Mouse (Mus musculus) ovary, postnatal 36 days (tissue): ENCODE results near the gene Banf1.
"Not testable (repeated sequence)": the region's sequence is repeated elsewhere in the genome, so short reads cannot be mapped to it uniquely, and the experiment has no call there.

ENCODE experiments used
- DNase-seq: peaks from one replicate; pipeline ENCODE4 v3.0.0; 2022; ENCODE audit warnings: low spot score, mixed read lengths

Banf1 gene

DNA sequence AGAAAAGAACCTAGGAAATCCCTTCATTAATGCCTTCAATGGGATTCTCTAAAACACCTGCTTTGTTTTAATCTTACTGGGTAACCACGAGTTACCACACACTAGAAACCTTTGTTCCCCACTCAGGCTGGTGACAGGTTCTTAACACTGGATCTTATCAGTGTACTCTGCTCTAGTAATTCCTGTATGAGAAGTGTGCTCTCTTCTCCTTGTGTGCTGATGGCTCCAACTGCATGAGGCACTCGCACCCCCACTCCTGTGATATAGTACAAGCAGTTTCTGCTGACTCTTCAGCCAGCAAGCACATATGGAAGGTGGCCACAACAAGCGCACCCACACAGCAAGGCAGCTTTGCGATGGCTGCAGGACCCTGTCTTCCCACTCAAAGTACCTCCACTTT, 7.2 kb upstream of the Banf1 start:
- DNase-seq, result no peak

DNA sequence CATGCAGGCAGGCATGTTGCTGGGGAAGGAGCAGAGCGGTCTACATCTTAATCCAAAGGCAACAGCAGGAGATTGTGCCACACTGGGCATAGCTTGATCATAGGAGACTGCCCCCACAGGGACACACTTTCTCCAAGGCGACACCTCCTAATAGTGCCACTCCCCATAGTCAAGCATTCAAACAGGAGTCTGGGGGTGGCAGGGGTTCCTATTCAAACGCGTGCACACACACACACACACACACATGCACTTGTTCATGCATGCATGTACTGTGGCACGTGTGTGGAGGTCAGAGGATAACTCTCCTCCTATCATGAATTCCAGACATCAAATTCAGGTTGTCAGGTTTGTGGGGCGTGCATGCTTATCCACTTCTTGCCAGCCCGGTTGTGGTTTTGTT, 5.8 kb upstream of the Banf1 start:
- no peak for DNase-seq

DNA sequence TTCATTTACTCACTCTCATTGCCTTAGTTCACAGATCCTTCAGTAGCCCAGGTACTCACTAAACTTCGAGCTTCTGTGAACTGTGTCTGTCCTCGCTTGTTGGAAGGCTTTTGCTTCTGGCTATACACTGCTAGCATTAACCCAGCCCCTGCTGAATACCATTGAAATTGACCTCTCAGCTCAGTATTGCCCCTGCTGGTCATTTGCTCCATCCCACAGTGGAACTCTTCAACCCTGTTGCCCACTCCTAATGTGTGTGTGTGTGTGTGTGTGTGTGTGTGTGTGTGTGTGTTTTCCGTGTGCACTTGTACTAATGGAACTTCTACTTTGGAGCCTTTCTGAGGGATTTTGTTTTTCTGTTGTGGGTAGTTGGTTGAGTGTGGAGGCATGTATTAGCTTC, 4.0 kb upstream of the Banf1 start:
- DNase-seq, result no peak

DNA sequence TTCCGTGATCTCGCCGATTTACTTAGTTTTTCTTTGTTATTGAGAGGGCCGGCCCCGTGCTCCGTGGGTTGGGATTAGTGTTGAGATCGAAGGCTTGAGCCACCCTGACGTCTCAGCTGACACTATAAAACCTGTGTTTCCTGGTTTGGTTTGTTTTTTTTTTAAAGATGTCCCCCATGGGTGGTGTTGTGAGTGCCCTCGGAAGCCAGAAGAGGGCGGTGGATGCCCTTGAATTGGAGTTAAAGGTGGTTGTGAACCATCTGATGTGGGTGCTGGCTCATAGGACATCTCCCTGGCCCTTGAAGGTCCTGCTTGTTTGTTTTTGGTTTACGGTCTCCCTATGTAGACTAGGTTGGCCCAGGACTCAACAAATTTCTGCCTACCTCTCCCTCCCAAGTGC, 487 bp upstream of the Banf1 start:
- no peak for DNase-seq

DNA sequence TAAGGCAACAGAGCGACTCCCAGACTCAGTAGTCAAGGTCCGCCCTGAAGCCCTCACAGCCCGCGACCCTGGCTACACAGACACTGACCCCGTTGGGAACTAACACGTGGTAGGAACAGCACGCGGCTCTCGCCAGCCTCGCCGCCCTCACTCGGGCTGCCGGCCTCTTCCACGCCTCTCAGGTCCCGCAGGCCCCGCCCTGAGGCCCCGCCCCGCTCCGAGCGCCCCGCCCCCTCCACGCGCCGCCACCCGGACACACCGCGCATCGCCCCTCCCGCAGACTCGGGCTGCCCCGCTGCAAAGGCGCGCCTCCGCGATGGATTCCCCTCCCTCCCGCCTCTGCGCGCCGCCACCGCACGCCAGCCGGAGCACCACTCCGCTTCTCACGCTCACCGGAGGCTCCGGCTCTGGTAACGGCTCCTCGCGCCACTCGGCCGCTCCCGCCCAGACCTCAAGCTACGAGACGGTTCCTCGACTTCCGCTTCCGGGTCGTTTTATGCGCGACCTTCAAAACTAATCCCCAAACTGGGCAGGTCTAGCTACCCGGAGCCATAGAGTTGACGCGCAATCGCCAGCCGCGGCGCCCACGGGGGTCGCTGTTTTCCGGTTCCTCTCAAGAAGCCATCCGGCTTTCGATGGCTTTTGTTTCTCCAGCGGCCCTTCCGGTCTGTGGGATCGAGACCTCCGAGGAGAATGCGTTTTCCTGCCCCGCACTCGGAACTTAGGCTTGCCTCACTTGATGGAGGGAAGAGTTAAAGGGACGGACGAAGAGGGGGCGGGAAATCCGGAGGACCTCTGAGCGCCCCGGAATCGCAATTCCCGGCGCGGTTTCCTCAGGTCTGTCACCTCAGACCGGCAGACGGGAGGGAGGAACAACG, 554 bp downstream of the Banf1 start, which contains the start of gene Eif1ad:
TSS of gene Eif1ad (plus strand) at position 567 of the 878 bp plus-strand sequence.
- peak; percentile 92 for DNase-seq

DNA sequence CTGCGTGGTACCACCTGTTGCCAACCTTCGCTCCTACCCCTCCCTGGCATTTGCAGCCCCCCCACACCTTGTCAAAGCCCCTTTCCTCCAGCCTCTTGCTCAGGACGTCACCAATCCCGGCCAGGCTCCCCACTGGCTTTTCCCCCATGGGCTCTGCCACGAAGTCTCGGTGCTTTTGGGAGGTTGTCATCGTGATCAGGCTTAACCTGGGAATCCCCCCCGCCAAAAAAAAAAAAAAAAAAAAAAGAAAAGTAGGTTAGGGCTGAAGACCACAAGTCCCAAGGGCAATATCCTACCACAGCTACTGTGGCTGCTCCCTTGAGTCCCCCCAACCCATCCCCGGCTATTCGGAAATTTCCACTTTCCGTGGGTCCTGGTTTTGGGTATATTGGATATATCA, 1.2 kb downstream of the Banf1 start:
- DNase-seq, result no peak

DNA sequence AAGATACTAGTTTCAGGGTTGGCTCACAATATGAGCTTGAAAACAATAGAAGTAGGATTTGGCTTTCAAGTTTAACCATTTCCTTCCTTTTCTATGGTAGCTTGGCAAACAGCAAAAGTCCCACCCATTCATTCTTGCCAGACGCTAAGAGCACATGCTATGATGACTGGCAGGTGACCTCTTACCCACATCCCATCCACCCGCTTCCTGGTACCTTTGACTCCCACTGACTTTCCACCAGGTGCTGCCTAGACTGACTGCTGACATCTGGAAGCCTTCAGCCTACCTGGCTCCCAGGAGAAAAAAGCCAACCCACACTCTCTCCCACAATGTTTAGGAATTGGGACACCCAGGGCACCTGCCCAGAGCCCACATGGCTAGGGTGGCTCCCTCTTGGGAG, 2.8 kb downstream of the Banf1 start:
- DNase-seq, result no peak

DNA sequence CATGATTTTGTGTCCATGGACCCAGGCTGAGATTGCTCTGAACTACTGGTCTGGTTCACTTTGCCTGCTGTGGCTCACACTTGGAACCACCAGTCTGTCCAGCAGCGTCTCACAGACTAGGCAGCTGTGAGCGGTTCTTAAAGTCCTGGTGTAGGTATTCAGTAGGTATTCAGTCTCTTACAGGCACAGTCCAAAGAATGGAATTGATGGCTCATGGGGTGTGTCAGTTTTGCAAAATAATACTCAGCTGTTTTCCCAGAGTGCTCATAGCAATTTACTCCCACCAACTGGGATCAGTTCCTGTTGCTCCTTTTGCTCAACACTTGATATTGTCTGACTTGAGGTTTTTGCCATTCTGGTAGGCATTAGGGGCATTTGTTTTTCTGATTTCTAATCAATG, 4.8 kb downstream of the Banf1 start:
- DNase-seq, result no peak

DNA sequence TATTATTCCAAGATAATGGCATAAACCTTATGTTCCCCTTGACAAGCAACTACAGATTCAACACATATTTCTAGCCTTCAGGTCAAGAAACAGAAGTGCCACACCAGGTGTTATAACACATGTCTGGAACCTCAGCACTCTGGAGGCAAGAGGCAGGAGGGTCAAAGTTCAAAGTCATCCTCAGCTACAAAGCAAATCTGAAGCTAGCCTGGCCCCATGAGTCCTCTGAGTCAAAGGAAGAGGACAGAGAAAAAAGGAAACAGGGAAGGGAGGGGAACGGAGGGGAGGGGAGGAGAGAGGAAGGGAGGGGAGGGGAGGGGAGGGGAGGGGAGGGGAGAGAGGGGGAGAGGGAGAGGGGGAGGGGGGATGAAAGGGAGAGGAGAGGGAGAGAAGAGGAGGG, 10.9 kb downstream of the Banf1 start:
- DNase-seq, result no peak

DNA sequence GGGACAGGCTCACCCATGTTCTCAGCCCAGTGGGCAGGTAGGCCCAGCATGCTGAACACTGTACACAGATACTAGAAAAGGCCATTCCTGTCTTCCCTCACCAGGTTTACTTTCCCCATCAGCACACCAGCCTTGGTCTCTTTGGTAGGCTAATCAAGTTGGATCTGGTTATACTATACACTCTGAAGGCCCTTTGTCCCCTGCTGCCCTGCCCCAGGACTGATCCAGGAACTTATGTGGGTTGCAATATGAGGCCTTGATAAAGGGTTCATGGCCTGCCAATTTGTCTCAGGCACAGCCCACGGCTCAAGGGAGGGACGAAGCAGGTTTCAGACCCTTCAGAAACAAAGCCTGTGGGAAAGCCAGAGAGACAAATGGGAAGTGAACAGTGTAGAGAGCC, 13.4 kb downstream of the Banf1 start:
- DNase-seq, result no peak

DNA sequence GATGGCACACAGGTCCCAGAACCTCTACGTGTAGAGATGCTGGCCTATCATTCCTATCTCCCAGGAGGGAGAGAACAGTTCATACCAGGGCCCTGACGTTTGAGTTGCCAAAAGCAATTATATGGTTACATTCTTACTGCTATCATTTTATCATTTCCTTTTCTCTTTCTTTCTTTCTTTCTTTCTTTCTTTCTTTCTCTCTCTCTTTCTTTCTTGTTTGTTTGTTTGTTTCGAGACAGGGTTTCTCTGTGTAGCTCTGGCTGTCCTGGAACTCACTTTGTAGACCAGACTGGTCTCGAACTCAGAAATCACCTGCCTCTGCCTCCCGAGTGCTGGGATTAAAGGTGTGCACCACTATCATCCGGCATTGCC, 17.5 kb downstream of the Banf1 start, which contains the start of gene Cst6:
TSS of gene Cst6 (minus strand) at position 73 of the 372 bp plus-strand sequence.
- DNase-seq, result not testable (repeated sequence)

DNA sequence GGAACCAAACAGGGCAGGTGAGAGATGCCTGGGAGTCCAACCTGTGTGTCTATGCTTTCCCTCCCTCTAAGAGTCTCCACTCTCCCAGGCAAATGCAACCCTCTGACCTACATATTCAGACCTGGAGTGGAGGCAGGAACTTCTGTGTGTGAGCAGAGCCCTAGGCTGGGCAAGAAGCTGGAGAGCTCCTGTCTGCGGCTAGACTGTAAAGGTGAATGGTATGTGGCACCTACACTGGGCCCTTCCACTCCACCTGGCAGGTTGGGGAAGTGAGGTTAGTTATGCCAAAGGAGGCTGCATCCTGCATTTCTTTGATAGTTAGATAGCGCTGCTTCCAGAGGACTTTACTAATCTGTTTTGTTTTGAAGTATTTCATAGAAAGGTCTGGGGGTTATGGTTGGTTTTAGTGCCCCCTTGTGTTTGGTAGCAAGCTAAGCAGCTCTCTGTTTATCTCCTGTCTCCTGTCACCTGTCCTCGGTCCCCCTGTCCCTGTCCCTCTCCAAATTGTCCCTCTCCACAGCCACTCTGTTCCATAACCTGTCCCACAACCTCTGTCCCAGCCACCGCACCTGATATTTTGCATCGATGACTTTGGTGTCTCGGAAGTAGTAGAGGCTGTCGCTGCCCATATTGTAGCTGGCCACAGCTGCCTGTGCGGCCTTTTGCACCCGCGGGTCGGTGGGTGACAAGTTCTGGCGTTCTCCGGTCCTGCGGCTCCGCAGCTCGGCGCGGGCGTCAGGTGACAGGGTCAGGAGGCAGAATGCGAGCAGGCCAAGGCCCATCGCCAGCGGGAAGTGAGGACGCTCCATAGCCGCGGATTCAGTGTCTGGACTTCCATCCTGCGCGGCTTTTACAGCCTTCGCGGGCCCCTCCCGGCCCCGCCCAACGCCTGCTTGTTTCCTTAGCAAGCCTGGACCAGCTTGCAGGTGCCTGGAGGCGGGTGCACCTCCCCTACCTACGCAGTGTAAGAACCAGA, 18.2 kb downstream of the Banf1 start:
- DNase-seq, result peak; percentile 24

DNA sequence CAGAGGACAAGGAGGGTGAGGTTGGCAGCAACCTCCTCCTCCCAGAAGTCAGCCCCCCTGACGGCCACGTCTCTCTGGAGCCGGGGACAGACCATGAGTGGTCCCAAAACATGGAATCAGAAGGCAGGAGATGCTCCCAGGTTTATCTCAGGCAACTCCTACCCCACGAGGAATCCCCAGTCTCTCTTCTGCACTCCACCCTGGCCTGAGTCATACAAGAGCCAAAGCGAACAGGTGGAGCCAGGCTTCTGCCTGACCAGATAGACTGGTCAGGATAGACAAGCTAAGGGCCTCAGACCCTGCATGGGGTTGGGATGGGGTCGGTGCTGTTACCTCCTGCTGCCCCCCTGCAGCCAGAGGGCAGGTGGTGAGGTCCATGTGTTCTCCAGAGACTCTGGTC, 18.9 kb downstream of the Banf1 start:
- no peak for DNase-seq

DNA sequence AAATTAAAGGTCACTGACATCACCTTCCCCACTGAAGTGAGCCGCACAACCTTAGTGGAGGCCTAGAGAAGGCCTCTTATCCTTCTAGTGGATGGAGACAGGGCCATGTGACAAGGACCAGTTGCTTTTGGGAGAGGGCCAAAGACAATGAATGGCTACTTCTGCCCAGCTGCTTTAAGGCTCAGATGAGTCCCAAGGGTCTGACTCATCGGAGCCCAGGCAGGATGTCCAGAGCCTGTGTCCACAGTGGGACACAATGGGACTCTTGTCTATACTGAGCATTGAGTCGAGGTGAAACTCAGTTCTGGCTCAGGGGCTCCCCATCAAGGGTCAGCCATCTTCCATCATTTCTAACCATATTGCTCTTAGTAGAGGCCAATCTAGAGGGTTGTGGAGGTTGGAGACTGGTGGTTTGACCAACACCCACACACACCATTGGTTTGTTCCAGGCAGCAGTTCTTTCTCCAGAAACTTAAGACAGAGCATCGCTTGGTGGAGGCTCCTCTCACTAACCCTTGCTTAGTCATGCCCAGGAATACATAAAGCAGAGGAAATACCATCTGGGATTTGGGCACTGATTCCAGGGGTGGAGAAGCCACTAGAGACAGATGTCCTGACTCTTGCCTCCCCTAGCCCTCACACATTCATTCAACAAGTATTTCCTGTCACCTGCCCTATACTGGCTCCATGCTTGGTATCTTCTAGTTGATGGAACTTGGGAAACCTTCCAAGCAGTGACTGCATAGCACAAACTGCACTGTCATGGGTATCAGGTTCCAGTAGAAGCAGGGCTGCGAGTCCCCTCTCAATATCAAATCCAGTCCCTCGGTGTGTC, 21.5 kb downstream of the Banf1 start:
- DNase-seq, result no peak

DNA sequence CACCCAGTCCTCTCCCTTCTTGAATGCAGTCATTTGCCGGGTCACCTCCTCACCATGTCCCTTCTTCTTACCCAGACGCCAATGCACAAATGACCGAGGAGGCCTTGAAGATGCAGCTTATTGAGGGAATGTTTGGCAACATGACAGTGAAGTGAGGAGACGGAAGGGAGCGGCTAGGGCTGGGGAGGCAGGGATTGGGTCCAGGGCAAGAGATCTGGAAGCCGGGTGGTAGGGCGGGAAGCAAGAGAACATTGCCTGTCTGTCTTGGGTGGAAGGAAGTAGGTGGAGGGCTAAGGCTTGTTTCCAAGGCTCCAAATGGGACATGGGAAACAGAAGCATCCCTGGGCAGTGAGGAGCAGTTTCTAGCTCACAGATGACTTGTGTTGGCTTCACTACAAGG, 25.6 kb downstream of the Banf1 start:
- no peak for DNase-seq

DNA sequence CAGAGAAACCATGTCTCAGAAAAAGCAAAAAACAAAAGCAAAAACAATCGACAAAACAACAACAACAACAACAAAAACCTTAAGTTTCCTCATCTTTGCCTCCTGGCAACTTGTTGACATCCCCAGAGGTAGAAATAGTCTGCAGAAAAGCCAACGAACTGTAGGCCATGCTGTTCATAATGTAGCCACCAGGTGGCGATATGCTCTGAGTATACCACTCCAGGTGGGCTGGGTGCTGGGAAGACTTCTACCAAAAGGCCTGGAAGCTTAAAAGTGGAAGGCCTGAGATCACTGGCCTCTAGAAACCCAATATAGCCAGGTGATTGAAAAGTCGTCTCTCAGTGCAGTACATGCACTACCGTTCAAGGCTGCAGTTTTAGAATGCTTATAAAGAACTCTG, 29.0 kb downstream of the Banf1 start:
- peak; percentile 65 for DNase-seq

DNA sequence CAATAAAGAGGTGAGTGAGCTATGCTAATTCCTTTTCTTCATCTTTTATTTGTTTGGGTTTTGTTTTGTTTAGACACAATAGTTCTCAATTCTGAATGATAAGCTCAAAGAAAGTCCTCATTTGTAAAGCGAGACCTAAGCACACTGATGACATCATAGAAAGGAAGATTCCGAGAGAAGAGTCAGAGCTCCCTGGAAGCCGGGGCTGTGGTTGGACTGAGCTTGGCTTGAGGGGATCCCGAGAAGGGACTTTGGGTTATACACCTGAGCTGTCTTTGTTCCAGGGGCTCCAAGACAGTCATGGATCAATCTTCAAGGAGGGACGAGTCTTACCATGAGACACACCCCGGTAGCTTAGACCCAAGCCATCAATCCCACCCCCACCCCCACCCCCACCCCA, 31.5 kb downstream of the Banf1 start, which contains the start of gene Catsper1:
TSS of gene Catsper1 (plus strand) at position 301 of the 400 bp plus-strand sequence.
- no peak for DNase-seq

DNA sequence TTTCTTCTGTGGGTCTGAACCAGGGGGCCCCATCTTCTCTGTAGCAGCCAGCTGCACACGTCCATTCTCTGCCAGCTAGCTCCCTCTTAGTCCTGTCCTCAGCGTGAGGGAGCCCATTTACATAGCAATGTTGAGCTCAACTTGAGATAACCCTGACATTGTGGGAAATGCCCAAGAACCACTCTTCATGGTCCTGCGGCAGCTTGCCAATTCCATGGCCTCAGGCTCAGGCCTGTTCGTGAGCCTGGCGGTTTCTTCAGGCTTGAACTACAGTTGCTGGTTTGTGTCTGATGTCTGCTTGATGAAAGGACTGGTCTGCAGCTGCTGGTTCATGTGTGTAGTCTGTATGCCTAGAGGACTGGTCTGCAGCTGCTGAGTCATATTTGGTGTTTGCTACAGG, 32.2 kb downstream of the Banf1 start:
- DNase-seq, result no peak

DNA sequence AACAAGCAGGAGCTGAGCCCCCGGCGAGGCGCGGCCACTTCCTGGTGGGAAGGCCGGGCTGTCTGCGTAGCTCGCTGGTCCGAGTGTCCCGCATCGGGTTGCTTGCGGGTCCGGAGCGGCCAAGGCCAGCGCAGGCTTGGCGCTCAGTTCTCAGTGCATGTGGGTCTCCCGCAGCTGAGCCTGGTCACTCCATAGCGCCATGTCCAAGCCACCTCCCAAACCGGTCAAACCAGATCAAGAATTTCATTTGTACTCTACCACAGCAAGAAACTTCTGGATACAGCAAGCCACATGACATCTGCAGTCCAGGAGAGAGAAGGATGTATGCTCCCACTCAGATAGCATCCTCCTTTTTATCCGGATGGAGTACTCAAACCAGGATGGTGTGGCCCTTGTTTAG, 39.0 kb downstream of the Banf1 start:
- no peak for DNase-seq

DNA sequence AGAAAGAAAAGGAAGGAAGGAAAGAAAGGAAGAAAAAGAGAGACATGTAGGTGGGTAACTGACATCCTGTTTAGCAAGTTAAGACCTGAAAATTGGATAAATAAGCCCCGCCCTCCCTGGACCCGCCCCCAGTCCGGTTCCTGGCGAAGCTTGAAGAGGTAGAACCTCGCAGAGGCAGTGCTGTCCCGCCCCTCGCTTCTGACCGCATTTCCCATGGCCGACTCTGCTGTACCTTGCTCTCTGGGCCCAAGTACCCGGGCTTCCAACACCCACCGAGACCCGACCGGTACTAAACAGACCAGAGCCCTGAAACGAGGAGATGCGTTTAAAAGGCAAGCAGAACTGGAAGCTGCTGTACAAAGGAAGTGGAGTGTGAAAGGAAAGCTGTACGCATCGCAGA, 43.2 kb downstream of the Banf1 start:
- DNase-seq, result no peak
